Mouse (Mus musculus) skeletal muscle tissue, adult 2 months (tissue): ENCODE results near the gene Ttll8.

ENCODE experiments used
- DNase-seq: peaks from one replicate; pipeline ENCODE4 v3.0.0-alpha.2; 2012; ENCODE audit warnings: low read depth, low spot score

The Ttll8 gene

DNA sequence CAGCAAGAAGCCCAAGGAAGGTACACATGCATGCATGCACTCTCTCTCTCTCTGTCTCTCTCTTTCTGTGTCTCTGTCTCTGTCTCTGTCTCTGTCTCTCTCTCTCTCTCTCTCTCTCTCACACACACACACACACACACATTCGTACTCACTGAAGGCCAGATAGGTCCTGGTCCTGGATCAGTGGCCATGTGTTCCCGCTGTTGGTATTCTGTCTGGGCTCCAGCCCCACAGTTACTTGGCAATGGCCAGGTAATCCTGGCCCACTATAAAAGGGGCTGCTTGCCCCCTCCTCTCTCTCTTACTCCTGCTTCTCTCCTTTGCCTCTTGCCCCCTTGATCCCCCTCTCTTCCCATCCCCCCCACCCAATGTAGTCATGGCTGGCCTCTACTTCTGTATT, 113.1 kb downstream of the Ttll8 start:
- no peak for DNase-seq
